Mouse (Mus musculus) ES-E14 (cell line): ENCODE data around the gene Wdr77. TPM values are rescaled to one million over a fixed set of nuclear protein-coding genes. Genes with fewer than 3 reads are reported as not detected.
"Not testable (repeated sequence)": the region's sequence is repeated elsewhere in the genome, so short reads cannot be mapped to it uniquely, and the experiment has no call there.

ENCODE experiments used
- DNase-seq: peaks from one replicate; pipeline ENCODE4 v3.0.0-alpha.2; 2013; ENCODE audit warnings: low read depth, low spot score
- H3K27ac ChIP-seq: 2 replicates; pipeline ENCODE4 v1.5.1; 2012; ENCODE audit warnings: low read depth, mild to moderate bottlenecking, low read length, moderate library complexity, mixed read lengths; ENCODE audit not compliant: poor library complexity, insufficient read depth, severe bottlenecking
- H3K36me3 ChIP-seq: 2 replicates; pipeline ENCODE4 v1.6.1; 2012; ENCODE audit warnings: mild to moderate bottlenecking, low read length, moderate library complexity, mixed read lengths; ENCODE audit not compliant: control insufficient read depth, poor library complexity, insufficient read depth, severe bottlenecking
- H3K4me1 ChIP-seq, 2 experiments: fragments of 150-350 bp in 1 of 2; sonication (generic) in 1 of 2; 2 replicates each; pipeline ENCODE4 v1.6.1; 2012; ENCODE audit warnings: low read length in 2 of 2, mild to moderate bottlenecking in 1 of 2, mixed read lengths in 1 of 2; ENCODE audit not compliant: control insufficient read depth in 2 of 2, insufficient read depth in 2 of 2, poor library complexity in 1 of 2
- H3K4me3 ChIP-seq, 2 experiments: fragments of 150-350 bp in 1 of 2; sonication (generic) in 1 of 2; 2 replicates each; pipeline ENCODE4 v1.5.1; 2012; ENCODE audit warnings: low read length in 2 of 2, low read depth in 1 of 2, mild to moderate bottlenecking in 1 of 2, mixed read lengths in 1 of 2; ENCODE audit not compliant: insufficient read depth in 1 of 2, poor library complexity in 1 of 2, severe bottlenecking in 1 of 2
- H3K9ac ChIP-seq: 2 replicates; pipeline ENCODE4 v1.6.1; 2012; ENCODE audit warnings: low read depth, mild to moderate bottlenecking, low read length, mixed read lengths; ENCODE audit not compliant: poor library complexity, insufficient read depth, severe bottlenecking
- H3K9me3 ChIP-seq: fragments of 150-350 bp; sonication (generic); 2 replicates; pipeline ENCODE4 v1.6.1; 2012; ENCODE audit warnings: low read depth, mild to moderate bottlenecking, low read length; ENCODE audit not compliant: control insufficient read depth, insufficient read depth
- CHD2 ChIP-seq: IDR thresholded peaks from 2 replicates; pipeline ENCODE4 v1.6.1; 2014; ENCODE audit warnings: mild to moderate bottlenecking, low read depth, low read length, inconsistent platforms
- HCFC1 ChIP-seq: IDR thresholded peaks from 2 replicates; pipeline ENCODE4 v1.6.1; 2012; ENCODE audit warnings: low read length, inconsistent platforms, borderline replicate concordance; ENCODE audit not compliant: insufficient read depth
- MAFK ChIP-seq: IDR thresholded peaks from 2 replicates; pipeline ENCODE4 v1.6.1; 2014; ENCODE audit warnings: mild to moderate bottlenecking, low read depth, low read length, inconsistent platforms; ENCODE audit not compliant: insufficient read depth
- ZC3H11A ChIP-seq: IDR thresholded peaks from 2 replicates; pipeline ENCODE4 v1.6.1; 2012; ENCODE audit warnings: low read depth, mild to moderate bottlenecking, inconsistent platforms, low read length, borderline replicate concordance
- ZNF384 ChIP-seq: IDR thresholded peaks from 2 replicates; pipeline ENCODE4 v1.6.1; 2012; ENCODE audit warnings: low read depth, low read length, inconsistent platforms
- in situ Hi-C, 2 experiments: fragments of 600-800 bp; cut with MboI; formaldehyde crosslinking; loops; one replicate each; pipeline ENCODE4 v1.15.1; 2025; ENCODE audit warnings: low sequenced_read_pairs in 2 of 2, inconsistent platforms in 1 of 2; ENCODE audit not compliant: unreplicated experiment in 2 of 2
- total RNA-seq: library from RNA; depleted of rRNA; stranded (reverse); fragments of 300-350 nt; gene quantifications from 2 replicates; pipeline ENCODE4 v1.2.3, GENCODE M21; 2012; rRNA removed

Wdr77 gene
- total RNA-seq, 1 experiment: 148 TPM

- H3K4me1 ChIP-seq: peaks cover 0 to 7% of the 10 kb centered on the region in 2 experiments; a peak in 2 of 4 replicates
- H3K36me3 ChIP-seq: no peaks in the 10 kb centered on the region
- in situ Hi-C loops: no loop called here
- no peak for TF ChIP-seq MAFK
- no peak for TF ChIP-seq ZC3H11A
- no peak for TF ChIP-seq ZNF384
- TF ChIP-seq HCFC1: no peak
- no peak for TF ChIP-seq CHD2
- no peak for DNase-seq
- no peak overlapping the region; the same call in 1 of the 2 replicates for H3K9ac ChIP-seq
- peak overlapping the region; percentile 5 to 22; a peak in 1 of 4 replicates for H3K4me3 ChIP-seq
- no peak overlapping the region for H3K27ac ChIP-seq
- H3K9me3 ChIP-seq: no peaks in the 10 kb centered on the region
Measured at GRCm38 (mm10) chr3:106000707-106001375, 41.7 kb downstream of the Wdr77 start.

GRCm38 (mm10) chr3:106001416-106002370, 42.5 kb downstream of the Wdr77 start:
- H3K36me3 ChIP-seq: no peaks in the 10 kb centered on the region
- no peak overlapping the region for H3K27ac ChIP-seq
- peaks cover 0 to 7% of the 10 kb centered on the region in 2 experiments; a peak in 2 of 4 replicates for H3K4me1 ChIP-seq
- no peaks in the 10 kb centered on the region for H3K9me3 ChIP-seq
- H3K9ac ChIP-seq: no peak overlapping the region; the same call in 1 of the 2 replicates
- TF ChIP-seq HCFC1 (no peak), ZNF384 (no peak)
- peak; percentile 74 for DNase-seq
- in situ Hi-C loops: no loop called here
- peak overlapping the region; percentile 5 to 22; a peak in 1 of 4 replicates for H3K4me3 ChIP-seq

- H3K4me1 ChIP-seq, H3K9ac ChIP-seq, DNase-seq, in situ Hi-C loops, H3K9me3 ChIP-seq, H3K27ac ChIP-seq, H3K36me3 ChIP-seq, H3K4me3 ChIP-seq: not testable (repeated sequence)
Measured at GRCm38 (mm10) chr3:106003360-106003759, 44.2 kb downstream of the Wdr77 start.

GRCm38 (mm10) chr3:106014546-106014945, 55.4 kb downstream of the Wdr77 start, which contains the start of gene Pifo:
Gene Pifo, minus strand, starts transcription at chr3:106014646.
- Histone ChIP-seq H3K27ac (no peak within 1 kb of the TSS), H3K36me3 (no peaks in the 10 kb centered on the region), H3K4me1 (no peaks in the 10 kb centered on the region), H3K4me3 (no peak within 1 kb of the TSS), H3K9ac (no peak within 1 kb of the TSS), H3K9me3 (no peaks in the 10 kb centered on the region)
- no peak for DNase-seq
- in situ Hi-C loops: no loop called here
- no peak for TF ChIP-seq ZNF384
- no peak for TF ChIP-seq HCFC1
- TF ChIP-seq MAFK: no peak
- no peak for TF ChIP-seq ZC3H11A
- TF ChIP-seq CHD2: no peak

Other genes starting within 250 kb of the Wdr77 start
- 13.6 and 23.2 TPM in 2 replicates for gene Rap1a, start 158.0 kb upstream of the Wdr77 start, total RNA-seq
- not detected in 2 replicates for gene Adora3, start 88.5 kb upstream of the Wdr77 start, total RNA-seq
- not detected in 2 replicates for gene Tmigd3, start 88.5 kb upstream of the Wdr77 start, total RNA-seq
- 0.48 and 0.54 TPM in 2 replicates for gene I830077J02Rik, start 26.7 kb upstream of the Wdr77 start, total RNA-seq
- gene Atp5f1, start 730 bp downstream of the Wdr77 start, total RNA-seq: 203 and 300 TPM in 2 replicates
- gene Ovgp1, start 14.3 kb downstream of the Wdr77 start, total RNA-seq: 3.0 and 5.0 TPM in 2 replicates
- gene Pifo, start 55.3 kb downstream of the Wdr77 start, total RNA-seq: 0.80 TPM in 1 of 2 replicates, not detected in the other
- not detected in 2 replicates for gene Chil5, start 73.4 kb downstream of the Wdr77 start, total RNA-seq
- gene Chia1, start 153.9 kb downstream of the Wdr77 start, total RNA-seq: not detected in 2 replicates
- not detected in 2 replicates for gene Chil3, start 208.2 kb downstream of the Wdr77 start, total RNA-seq